Mouse (Mus musculus) thymus, adult 2 months (tissue): ENCODE data around the gene Prss53.

ENCODE experiments used
- CTCF ChIP-seq: fragments of 200-500 bp; IDR thresholded peaks from 2 replicates; pipeline ENCODE4 v1.5.1; 2012; ENCODE audit warnings: mild to moderate bottlenecking, control low read depth, low read length, moderate library complexity, borderline replicate concordance; ENCODE audit not compliant: control insufficient read depth, poor library complexity, insufficient read depth; ENCODE audit errors: extremely low read depth
- POLR2A ChIP-seq: fragments of 200-500 bp; IDR thresholded peaks from 2 replicates; pipeline ENCODE4 v1.6.1; 2012; ENCODE audit warnings: mild to moderate bottlenecking, low read length, control low read depth, moderate library complexity; ENCODE audit not compliant: control insufficient read depth, poor library complexity, insufficient read depth; ENCODE audit errors: extremely low read depth

DNA sequence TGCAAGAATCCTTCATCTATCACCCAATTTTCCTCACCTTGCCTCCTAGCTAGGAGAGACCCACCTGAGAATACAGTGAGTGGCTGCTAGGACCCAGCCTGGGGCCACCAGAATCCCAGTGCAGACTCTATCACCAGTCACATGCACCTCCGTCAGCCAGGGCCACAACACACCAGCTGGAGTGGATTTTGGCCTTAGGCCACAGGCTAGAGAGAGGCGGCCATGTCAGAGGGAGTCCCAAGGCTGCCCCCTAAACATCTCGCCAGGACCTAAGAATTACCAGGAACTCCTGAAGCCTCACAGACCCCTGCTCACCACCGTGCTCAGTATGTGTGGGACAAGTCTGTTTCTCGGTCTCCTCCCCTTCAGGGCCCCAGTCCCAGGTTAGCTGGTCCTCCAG is 43.3 kb upstream of the Prss53 start:
- no peak for TF ChIP-seq CTCF
- no peak for TF ChIP-seq POLR2A
